Mouse (Mus musculus) liver, embryonic 14.5 days (tissue): ENCODE measurements around the gene Syne1.

Source experiments
- CTCF ChIP-seq: IDR thresholded peaks from 2 replicates; pipeline ENCODE4 v1.5.1; 2016; ENCODE audit warnings: antibody characterized with exemption, low read depth, control low read depth
- EP300 ChIP-seq: IDR thresholded peaks from 2 replicates; pipeline ENCODE4 v1.6.1; 2016; ENCODE audit warnings: antibody characterized with exemption, low read depth

- TF ChIP-seq CTCF (peak; percentile 57), EP300 (no peak)
Observed at GRCm38 (mm10) chr10:5170425-5170824, 380.9 kb downstream of the Syne1 start.
